ENCODE assay signal across 21 mouse cellular contexts in genomic region chr11:75827414-75827813, GRCm38 (mm10). TPM values are rescaled to one million over a fixed set of nuclear protein-coding genes. Genes with fewer than 3 reads are reported as not detected.
DNase-seq lines count a peak whose midpoint lies in the region; ATAC-seq and TF ChIP-seq lines count a peak whose summit lies in the region.
"Had no signal": no experiment of that assay in that cellular context is flagged by ENCODE, and none has a peak within 500 bp of the region (broad histone marks: within the 10 kb centered on the region; RNA-seq: fewer than 3 reads in every experiment).

No protein-coding gene starts in this region.

- peaks cover 0 to 11% of the 10 kb centered on the region in 2 experiments; a peak in 2 of 4 replicates for H3K4me1 ChIP-seq in CH12.LX (ENCODE audit: control insufficient read depth in 1 of 2, insufficient read depth in 2 of 2)
- H3K4me1 ChIP-seq in intestine, embryonic 16.5 days (ENCODE audit: control insufficient read depth, insufficient read depth, low read length) = no peaks in the 10 kb centered on the region
- H3K4me1 ChIP-seq: embryonic facial prominence, embryonic 13.5 days; forebrain, embryonic 13.5 days; hindbrain, embryonic 12.5 days had no signal

- TF ChIP-seq CTCF in CH12.LX (conservative IDR thresholded peaks at IDR 0.05 in 1 of 2, IDR thresholded peaks at IDR 0.05 in 1 of 2; ENCODE audit: low read depth in 2 of 2, low read length in 2 of 2) = no peak

- peaks cover 2% of the 10 kb centered on the region for H3K9me3 ChIP-seq in CH12.LX (replicated peaks; ENCODE audit: low read length)
- H3K9me3 ChIP-seq in intestine, embryonic 16.5 days (ENCODE audit: control insufficient read depth, low read length) = no peaks in the 10 kb centered on the region
- H3K9me3 ChIP-seq: embryonic facial prominence, embryonic 13.5 days; forebrain, embryonic 13.5 days; G1E; hindbrain, embryonic 12.5 days had no signal

- TF ChIP-seq RAD21 in CH12.LX (IDR thresholded peaks at IDR 0.05; ENCODE audit: low read depth, low read length) = no peak

- dilution Hi-C loops in CH12.LX (cut with MboI; ENCODE audit: extremely low pct_ligation_motif_present, extremely low pct_unique_long_range_greater_than_20kb, low sequenced_read_pairs) = no loop called here

- no peak overlapping the region for H3K4me3 ChIP-seq in CH12.LX (replicated peaks in 1 of 3; ENCODE audit: low read depth in 2 of 3, low read length in 2 of 3, poor library complexity in 1 of 3)
- no peak overlapping the region for H3K4me3 ChIP-seq in intestine, embryonic 16.5 days (ENCODE audit: low read length)
- H3K4me3 ChIP-seq: embryonic facial prominence, embryonic 13.5 days; forebrain, embryonic 13.5 days; hindbrain, embryonic 12.5 days had no signal

- no peak for ATAC-seq in intestine, embryonic 16.5 days
- ATAC-seq: activated CD4-positive, CD25-positive, alpha-beta regulatory T cell, adult 4 months; forebrain, embryonic 13.5 days; hindbrain, embryonic 16.5 days; inflammation-experienced regulatory T-cells, adult 6 months had no signal

- H3K4me2 ChIP-seq in CH12.LX (ENCODE audit: insufficient read depth, low read depth, poor library complexity, severe bottlenecking) = no peak overlapping the region
- no peak overlapping the region for H3K4me2 ChIP-seq in intestine, embryonic 16.5 days (ENCODE audit: low read depth, low read length)
- H3K4me2 ChIP-seq: embryonic facial prominence, embryonic 13.5 days; forebrain, embryonic 13.5 days; hindbrain, embryonic 12.5 days had no signal

- in situ Hi-C loops in CH12.LX (cut with MboI; ENCODE audit: low pct_ligation_motif_present, low pct_unique_long_range_greater_than_20kb, low sequenced_read_pairs) = no loop called here

- 85% methylated on average over 8 of the region's 8 CpGs for WGBS in intestine, embryonic 16.5 days

- H3K36me3 ChIP-seq in CH12.LX (replicated peaks in 1 of 2; ENCODE audit: control insufficient read depth in 1 of 2, insufficient read depth in 1 of 2, low read length in 1 of 2) = no peaks in the 10 kb centered on the region
- no peaks in the 10 kb centered on the region for H3K36me3 ChIP-seq in intestine, embryonic 16.5 days (ENCODE audit: control insufficient read depth, insufficient read depth, low read length)
- H3K36me3 ChIP-seq: embryonic facial prominence, embryonic 13.5 days; G1E; hindbrain, embryonic 12.5 days had no signal

- DNase-seq in thymus, postnatal 25 days = peak; percentile 14
- DNase-seq in thymus, adult 18-20 months = no peak
- no peak for DNase-seq in CH12.LX (ENCODE audit: extremely low read depth)
- peak; percentile 34 for DNase-seq in naive thymus-derived CD4-positive, alpha-beta T cell, adult 2 months (ENCODE audit: low read depth)
- no peak for DNase-seq in layer of hippocampus, adult 9-10 months (ENCODE audit: low spot score)
- DNase-seq: adrenal gland, postnatal 14 days; cerebellum, adult 11-12 months; cerebellum, adult 9-10 months; cerebellum, postnatal 25 days; gastrocnemius, postnatal 36 days; heart, adult 11 months; heart, postnatal 10 days; heart, postnatal 4 days had no signal

- no peak for TF ChIP-seq EP300 in CH12.LX (IDR thresholded peaks at IDR 0.05; ENCODE audit: low read length)

- no peak overlapping the region for H3K27ac ChIP-seq in CH12.LX (ENCODE audit: insufficient read depth, low read depth)
- H3K27ac ChIP-seq in intestine, embryonic 16.5 days (ENCODE audit: low read length) = no peak overlapping the region
- H3K27ac ChIP-seq: embryonic facial prominence, embryonic 13.5 days; forebrain, embryonic 13.5 days; hindbrain, embryonic 12.5 days had no signal

- H3K79me2 ChIP-seq in CH12.LX (replicated peaks; ENCODE audit: control insufficient read depth, extremely low read depth, insufficient read depth, poor library complexity, severe bottlenecking) = no peaks in the 10 kb centered on the region

- TF ChIP-seq POLR2A in CH12.LX (IDR thresholded peaks at IDR 0.05; ENCODE audit: low read depth, low read length) = no peak

- H3K9ac ChIP-seq in CH12.LX (ENCODE audit: insufficient read depth, low read depth) = no peak overlapping the region
- H3K9ac ChIP-seq in intestine, embryonic 16.5 days (ENCODE audit: low read depth, low read length) = no peak overlapping the region
- H3K9ac ChIP-seq: embryonic facial prominence, embryonic 13.5 days; forebrain, embryonic 13.5 days; hindbrain, embryonic 12.5 days had no signal

- peaks cover 17% of the 10 kb centered on the region for H3K27me3 ChIP-seq in CH12.LX (replicated peaks)
- no peaks in the 10 kb centered on the region for H3K27me3 ChIP-seq in intestine, embryonic 16.5 days (replicated peaks; ENCODE audit: control insufficient read depth, insufficient read depth, low read length)
- H3K27me3 ChIP-seq: forebrain, embryonic 13.5 days had no signal

TF ChIP-seq in CH12.LX, 34 proteins besides CTCF, POLR2A, EP300 and RAD21:
- TF ChIP-seq MAX (IDR thresholded peaks at IDR 0.05; ENCODE audit: low read length) (peak; percentile 43; the same call in 1 of the 2 replicates), BHLHE40 (IDR thresholded peaks at IDR 0.05; ENCODE audit: low read depth, low read length) (peak; percentile 63), HCFC1 (IDR thresholded peaks at IDR 0.05; ENCODE audit: low read depth, low read length) (no peak)

RNA-seq across cellular contexts. Expression of gene Doc2b, which starts 31.6 kb away (rescaled TPM):
- 0.04 TPM in 1 of 2 replicates, not detected in the other for total RNA-seq in CH12.LX (2012; rRNA removed)
- total RNA-seq in CH12.LX (2014; rRNA removed) = not detected in 2 replicates
- polyA plus RNA-seq in CH12.LX (2012; ENCODE audit: insufficient read length, low read depth) = not detected in 2 replicates
- polyA plus RNA-seq in intestine, embryonic 16.5 days (2015; fragmentation: Nextera tagmentation; extraction: Ambion mirVana) = 0.61 and 0.97 TPM in 2 replicates
- total RNA-seq: G1E had no signal
- polyA plus RNA-seq: activated CD4-positive, CD25-positive, alpha-beta regulatory T cell, adult 4 months; G1E; inflammation-experienced regulatory T-cells, adult 6 months had no signal

Comparison
In these comparisons a context has a peak if more than half of its experiments do, and no peak if none do; other contexts are left out.
1. DNase-seq: peak in thymus, postnatal 25 days (single experiment) and naive thymus-derived CD4-positive, alpha-beta T cell, adult 2 months (single experiment); none in thymus, adult 18-20 months (0 of 2), CH12.LX (single experiment) and layer of hippocampus, adult 9-10 months (single experiment).